Mouse (Mus musculus): ENCODE data around the gene Bub1. TPM values are rescaled to one million over a fixed set of nuclear protein-coding genes. Genes with fewer than 3 reads are reported as not detected.
A peak's percentile ranks its signal among the peaks of the same experiment; 100 is the strongest.

The Bub1 gene
- polyA plus RNA-seq, 1 experiment from 2014 or later = 56.4 TPM

DNA sequence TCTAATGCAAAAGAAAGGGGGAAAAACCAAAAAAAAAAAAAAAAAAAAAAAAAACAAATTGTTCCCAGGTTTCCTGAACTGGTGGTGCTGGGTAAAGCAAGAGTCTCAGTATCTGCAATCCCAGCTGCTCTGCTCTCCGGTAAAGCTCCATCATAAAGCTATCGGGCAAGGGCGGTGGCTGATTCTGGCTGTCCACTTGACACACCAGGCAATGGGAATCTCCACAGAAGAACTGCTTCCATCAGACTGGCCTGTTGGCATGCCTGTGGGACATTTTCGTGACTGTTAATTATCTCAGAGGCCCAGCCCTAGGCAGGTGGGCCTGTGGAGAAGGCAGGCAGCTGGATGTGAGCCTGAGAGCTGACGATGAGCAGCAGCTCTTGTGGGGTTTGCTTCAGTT lies 53.2 kb downstream of the Bub1 start:
- H3K4me3 ChIP-seq (ENCODE audit: low read length) = no peak overlapping the region
- no peaks in the 10 kb centered on the region for H3K9me3 ChIP-seq (ENCODE audit: low read length)
- no peaks in the 10 kb centered on the region for H3K4me1 ChIP-seq (ENCODE audit: insufficient read depth, low read length)
- no peak overlapping the region for H3K27ac ChIP-seq (ENCODE audit: low read length)
- H3K9ac ChIP-seq (replicated peaks; ENCODE audit: low read length) = no peak overlapping the region
- no peak for ATAC-seq (ENCODE audit: low FRiP score, low TSS enrichment)
- 87% methylated on average over 5 of the region's 5 CpGs for WGBS
- H3K36me3 ChIP-seq (ENCODE audit: insufficient read depth, low read length) = peaks cover 14% of the 10 kb centered on the region
- H3K4me2 ChIP-seq (replicated peaks; ENCODE audit: low read depth, low read length) = no peak overlapping the region
- no peaks in the 10 kb centered on the region for H3K27me3 ChIP-seq (ENCODE audit: insufficient read depth, low read length)

DNA sequence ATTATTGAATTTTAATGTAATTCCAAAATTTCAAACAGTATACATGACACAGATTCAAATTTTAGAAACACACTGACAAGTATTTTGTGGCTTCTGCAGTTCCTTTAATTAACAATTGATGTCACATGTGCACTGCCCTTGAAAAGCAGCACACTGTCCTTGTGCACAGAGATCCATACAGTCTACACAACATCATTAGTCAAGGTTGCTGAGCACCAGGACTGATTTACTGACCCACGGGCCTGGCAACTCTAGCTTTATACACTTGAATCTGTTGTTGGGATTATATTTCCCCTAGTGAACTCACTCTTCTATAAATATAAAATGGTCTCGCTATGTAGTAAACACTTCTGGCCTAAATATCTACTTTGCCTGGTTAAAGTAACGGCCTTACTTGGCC lies 56.7 kb downstream of the Bub1 start:
- ATAC-seq (ENCODE audit: low FRiP score, low TSS enrichment) = 0 out of 2 replicates have a peak, but pooled peaks have one; percentile 54
- Histone ChIP-seq H3K4me1 (ENCODE audit: insufficient read depth, low read length) (no peaks in the 10 kb centered on the region), H3K27ac (ENCODE audit: low read length) (no peak overlapping the region), H3K27me3 (ENCODE audit: insufficient read depth, low read length) (no peaks in the 10 kb centered on the region), H3K9me3 (ENCODE audit: low read length) (no peaks in the 10 kb centered on the region), H3K36me3 (ENCODE audit: insufficient read depth, low read length) (peaks cover 22% of the 10 kb centered on the region), H3K4me2 (replicated peaks; ENCODE audit: low read depth, low read length) (no peak overlapping the region), H3K9ac (replicated peaks; ENCODE audit: low read length) (no peak overlapping the region), H3K4me3 (ENCODE audit: low read length) (no peak overlapping the region)
- WGBS = 48% methylated on average over 3 of the region's 3 CpGs

DNA sequence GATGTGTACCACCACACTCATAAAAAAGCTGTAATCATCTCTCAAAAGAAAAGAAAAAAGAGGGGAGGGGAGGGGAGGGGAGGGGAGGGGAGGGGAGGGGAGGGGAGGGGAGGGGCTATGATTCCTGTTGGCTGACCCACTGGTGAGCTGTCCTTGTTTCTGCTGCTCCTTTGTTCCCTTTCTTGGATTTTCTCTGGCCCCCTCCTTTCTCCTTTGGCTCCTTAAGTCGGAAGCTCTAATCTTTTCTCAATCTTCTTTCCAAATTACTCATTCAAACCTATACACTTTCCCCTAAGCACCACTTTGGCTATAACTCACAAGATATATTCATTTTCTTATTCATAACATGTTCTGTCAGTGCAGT lies 57.1 kb downstream of the Bub1 start:
- Histone ChIP-seq H3K36me3 (ENCODE audit: insufficient read depth, low read length) (peaks cover 22% of the 10 kb centered on the region), H3K4me1 (ENCODE audit: insufficient read depth, low read length) (no peaks in the 10 kb centered on the region), H3K9me3 (ENCODE audit: low read length) (no peaks in the 10 kb centered on the region), H3K27me3 (ENCODE audit: insufficient read depth, low read length) (no peaks in the 10 kb centered on the region), H3K9ac (replicated peaks; ENCODE audit: low read length) (no peak overlapping the region), H3K4me2 (replicated peaks; ENCODE audit: low read depth, low read length) (no peak overlapping the region), H3K27ac (ENCODE audit: low read length) (no peak overlapping the region), H3K4me3 (ENCODE audit: low read length) (no peak overlapping the region)
- WGBS = 50% methylated on average over 1 of the region's 1 CpGs
- ATAC-seq (ENCODE audit: low FRiP score, low TSS enrichment) = no peak

DNA sequence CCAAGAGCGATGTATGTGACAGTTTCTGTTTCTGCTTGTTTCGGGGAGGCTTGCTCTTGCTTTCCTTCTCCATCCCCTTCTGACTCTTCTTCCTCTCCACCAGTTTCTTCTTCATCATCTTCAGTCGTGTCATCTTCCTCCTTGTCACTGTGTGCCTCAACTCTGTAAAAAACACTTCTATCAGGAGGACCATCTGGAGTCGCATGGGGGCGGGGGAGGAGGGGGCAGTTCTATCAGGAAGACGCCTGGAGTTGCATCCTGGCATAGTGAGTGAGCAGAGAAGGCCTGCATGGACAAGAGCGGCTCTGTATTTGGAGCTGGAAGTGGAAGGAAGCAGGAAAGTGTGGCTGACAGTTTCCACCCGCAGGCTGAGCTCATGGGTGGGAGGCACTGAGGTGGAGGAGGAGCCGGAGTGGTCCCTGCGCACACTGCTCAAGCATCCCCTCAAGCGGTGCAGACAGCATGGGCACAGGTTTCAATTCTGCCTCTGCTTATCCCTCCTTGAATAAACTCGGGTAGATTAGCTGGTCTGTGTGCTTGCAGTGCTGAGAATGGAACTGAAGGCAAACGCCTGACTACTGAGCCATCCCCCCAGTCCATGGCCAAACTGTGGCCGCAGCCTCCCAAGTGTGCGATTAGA lies 57.6 kb downstream of the Bub1 start:
- Histone ChIP-seq H3K27me3 (ENCODE audit: insufficient read depth, low read length) (no peaks in the 10 kb centered on the region), H3K4me1 (ENCODE audit: insufficient read depth, low read length) (no peaks in the 10 kb centered on the region), H3K4me3 (ENCODE audit: low read length) (no peak overlapping the region), H3K36me3 (ENCODE audit: insufficient read depth, low read length) (peaks cover 22% of the 10 kb centered on the region), H3K27ac (ENCODE audit: low read length) (no peak overlapping the region), H3K9me3 (ENCODE audit: low read length) (no peaks in the 10 kb centered on the region), H3K4me2 (replicated peaks; ENCODE audit: low read depth, low read length) (no peak overlapping the region), H3K9ac (replicated peaks; ENCODE audit: low read length) (no peak overlapping the region)
- ATAC-seq (ENCODE audit: low FRiP score, low TSS enrichment) = 0 out of 2 replicates have a peak, but pooled peaks have one; percentile 31
- 50% methylated on average over 15 of the region's 15 CpGs for WGBS

DNA sequence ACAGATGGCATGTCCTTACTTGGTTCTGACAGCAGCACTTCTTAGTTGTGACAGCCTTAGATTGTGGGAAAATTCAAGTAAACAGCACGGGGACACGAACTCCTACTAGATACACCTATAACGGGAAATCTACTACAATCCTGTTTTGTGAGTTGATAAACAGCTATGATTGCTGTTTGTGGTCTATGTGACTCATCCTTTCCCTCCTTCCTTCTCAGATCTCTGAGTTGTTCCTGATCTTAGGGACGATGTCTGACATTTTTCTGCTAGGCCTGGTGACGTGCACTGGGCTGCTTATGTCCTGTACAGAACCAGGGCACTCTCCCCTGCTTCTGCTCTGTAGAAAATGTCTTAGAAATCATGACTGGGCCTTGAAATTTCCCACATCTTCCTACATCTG lies 70.1 kb downstream of the Bub1 start:
- Histone ChIP-seq H3K36me3 (ENCODE audit: insufficient read depth, low read length) (peaks cover 13% of the 10 kb centered on the region), H3K9ac (replicated peaks; ENCODE audit: low read length) (no peak overlapping the region), H3K9me3 (ENCODE audit: low read length) (no peaks in the 10 kb centered on the region), H3K4me3 (ENCODE audit: low read length) (no peak overlapping the region), H3K27me3 (ENCODE audit: insufficient read depth, low read length) (no peaks in the 10 kb centered on the region), H3K4me1 (ENCODE audit: insufficient read depth, low read length) (peaks cover 4% of the 10 kb centered on the region; the same call in 1 of the 2 replicates), H3K27ac (ENCODE audit: low read length) (no peak overlapping the region), H3K4me2 (replicated peaks; ENCODE audit: low read depth, low read length) (no peak overlapping the region)
- WGBS = 94% methylated on average over 5 of the region's 5 CpGs
- ATAC-seq (ENCODE audit: low FRiP score, low TSS enrichment) = no peak

DNA sequence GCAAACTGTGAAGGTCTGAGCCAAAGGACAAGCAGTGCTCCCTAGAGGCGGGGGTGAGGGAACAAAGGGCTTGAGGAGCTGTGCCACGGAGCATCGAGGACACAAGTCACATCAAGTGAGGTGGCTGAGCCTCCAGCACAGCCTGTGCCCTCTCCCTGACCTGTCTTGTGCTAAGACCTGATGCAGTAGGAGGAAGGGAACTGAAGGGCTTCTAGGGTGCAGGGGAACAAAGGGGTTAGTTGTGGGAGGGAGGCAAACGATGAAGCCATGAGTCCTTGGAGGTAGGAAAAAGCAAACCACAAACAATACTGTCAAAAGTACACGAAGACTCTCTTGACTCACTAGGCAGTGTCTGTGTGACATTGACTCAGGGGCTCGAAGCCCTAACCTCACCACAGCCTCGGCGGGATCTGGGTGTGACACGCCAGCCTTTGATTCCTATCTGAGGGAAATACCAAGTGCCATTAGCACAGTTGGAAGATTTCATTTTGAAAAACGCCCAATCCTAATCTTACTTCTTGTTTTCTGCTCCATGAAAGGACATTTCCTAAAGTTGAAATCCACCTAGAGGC lies 71.2 kb downstream of the Bub1 start:
- H3K4me1 ChIP-seq (ENCODE audit: insufficient read depth, low read length) = peaks cover 4% of the 10 kb centered on the region; the same call in 1 of the 2 replicates
- H3K9ac ChIP-seq (replicated peaks; ENCODE audit: low read length) = no peak overlapping the region
- WGBS = 73% methylated on average over 10 of the region's 10 CpGs
- ATAC-seq (ENCODE audit: low FRiP score, low TSS enrichment) = no peak
- no peak overlapping the region for H3K4me2 ChIP-seq (replicated peaks; ENCODE audit: low read depth, low read length)
- no peaks in the 10 kb centered on the region for H3K9me3 ChIP-seq (ENCODE audit: low read length)
- no peaks in the 10 kb centered on the region for H3K27me3 ChIP-seq (ENCODE audit: insufficient read depth, low read length)
- no peak overlapping the region for H3K27ac ChIP-seq (ENCODE audit: low read length)
- no peak overlapping the region for H3K4me3 ChIP-seq (ENCODE audit: low read length)
- peaks cover 18% of the 10 kb centered on the region for H3K36me3 ChIP-seq (ENCODE audit: insufficient read depth, low read length)

DNA sequence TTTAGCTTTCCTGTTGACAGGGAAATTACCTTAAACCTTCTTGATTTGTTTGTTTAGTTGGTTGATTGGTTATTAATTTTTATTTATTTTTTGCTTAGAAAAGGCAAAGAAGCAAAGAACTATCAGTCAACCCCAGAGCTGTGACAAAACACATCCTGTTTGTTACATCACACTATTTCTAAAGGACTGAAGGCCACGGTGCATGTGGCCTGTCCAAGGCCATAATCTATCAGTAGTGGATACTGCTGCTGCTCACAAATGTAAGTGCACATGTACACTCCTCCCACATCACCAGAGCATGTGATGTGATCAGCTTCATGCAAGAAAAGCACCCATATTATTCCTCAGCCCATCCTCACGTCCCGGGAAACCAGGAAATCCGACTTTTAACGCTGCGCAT lies 71.7 kb downstream of the Bub1 start:
- 94% methylated on average over 6 of the region's 6 CpGs for WGBS
- no peaks in the 10 kb centered on the region for H3K9me3 ChIP-seq (ENCODE audit: low read length)
- peaks cover 18% of the 10 kb centered on the region for H3K36me3 ChIP-seq (ENCODE audit: insufficient read depth, low read length)
- H3K4me1 ChIP-seq (ENCODE audit: insufficient read depth, low read length) = peaks cover 4% of the 10 kb centered on the region; the same call in 1 of the 2 replicates
- no peak overlapping the region for H3K4me3 ChIP-seq (ENCODE audit: low read length)
- no peak for ATAC-seq (ENCODE audit: low FRiP score, low TSS enrichment)
- H3K9ac ChIP-seq (replicated peaks; ENCODE audit: low read length) = no peak overlapping the region
- no peak overlapping the region for H3K27ac ChIP-seq (ENCODE audit: low read length)
- no peak overlapping the region for H3K4me2 ChIP-seq (replicated peaks; ENCODE audit: low read depth, low read length)
- H3K27me3 ChIP-seq (ENCODE audit: insufficient read depth, low read length) = no peaks in the 10 kb centered on the region

DNA sequence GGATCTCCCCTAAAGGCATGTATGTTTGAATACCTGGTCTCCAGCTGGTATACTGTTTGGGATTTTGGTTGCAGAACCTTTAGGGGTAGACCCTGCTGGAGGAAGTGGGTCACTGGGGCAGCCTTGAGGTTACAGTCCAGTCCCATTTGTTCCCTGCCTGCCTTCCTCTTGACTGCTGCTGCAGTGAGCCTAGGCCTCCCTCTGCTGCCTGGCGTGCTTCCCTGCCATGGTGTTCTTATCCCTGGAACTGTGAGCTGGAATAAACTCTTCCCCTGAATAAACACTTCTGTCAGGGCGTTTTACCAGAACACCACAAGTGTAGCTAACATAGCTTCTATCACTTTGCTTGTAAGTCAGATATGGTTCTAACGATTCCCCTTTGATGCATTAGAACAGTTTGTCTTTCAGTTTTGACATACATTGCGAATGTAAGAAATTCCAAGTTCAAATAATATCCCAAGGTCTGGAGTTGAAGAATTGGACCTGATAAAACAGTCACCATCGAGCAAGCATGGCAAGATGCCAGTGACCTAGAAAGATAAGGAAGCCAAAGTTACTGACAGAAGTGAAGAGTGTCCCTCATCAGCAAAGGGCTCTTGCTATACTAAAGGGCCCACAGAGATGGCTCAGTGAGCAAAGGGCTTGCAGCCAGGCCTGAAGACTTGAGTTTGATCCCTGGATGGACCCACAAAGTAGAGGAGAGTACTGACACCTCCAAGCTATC lies 72.3 kb downstream of the Bub1 start:
- Histone ChIP-seq H3K27ac (ENCODE audit: low read length) (no peak overlapping the region), H3K9me3 (ENCODE audit: low read length) (no peaks in the 10 kb centered on the region), H3K4me3 (ENCODE audit: low read length) (no peak overlapping the region), H3K4me1 (ENCODE audit: insufficient read depth, low read length) (peaks cover 4% of the 10 kb centered on the region; the same call in 1 of the 2 replicates), H3K36me3 (ENCODE audit: insufficient read depth, low read length) (peaks cover 18% of the 10 kb centered on the region), H3K4me2 (replicated peaks; ENCODE audit: low read depth, low read length) (no peak overlapping the region), H3K27me3 (ENCODE audit: insufficient read depth, low read length) (no peaks in the 10 kb centered on the region), H3K9ac (replicated peaks; ENCODE audit: low read length) (no peak overlapping the region)
- no peak for ATAC-seq (ENCODE audit: low FRiP score, low TSS enrichment)
- WGBS = 87% methylated on average over 5 of the region's 5 CpGs

DNA sequence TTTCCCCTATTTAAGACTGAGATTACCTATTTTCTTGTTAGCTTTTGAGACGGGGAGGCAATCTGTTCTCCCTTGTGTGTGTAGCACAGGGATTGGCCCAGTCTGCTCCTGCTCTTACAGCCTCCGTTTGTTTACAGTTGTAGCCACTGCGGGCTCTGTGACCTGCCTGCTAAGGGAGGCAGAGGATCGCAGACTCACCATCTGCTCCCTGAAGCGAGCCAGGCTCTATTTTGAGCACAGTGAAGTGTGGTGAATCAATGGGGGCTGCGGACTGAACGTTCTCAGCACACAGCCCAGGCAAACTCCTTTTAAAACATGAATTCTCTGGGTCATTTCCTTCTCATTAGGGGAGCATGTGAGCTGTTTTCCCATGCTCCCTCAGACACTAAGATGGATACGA lies 74.5 kb downstream of the Bub1 start:
- Histone ChIP-seq H3K4me3 (ENCODE audit: low read length) (no peak overlapping the region), H3K4me1 (ENCODE audit: insufficient read depth, low read length) (peaks cover 4% of the 10 kb centered on the region; the same call in 1 of the 2 replicates), H3K36me3 (ENCODE audit: insufficient read depth, low read length) (peaks cover 8% of the 10 kb centered on the region), H3K9me3 (ENCODE audit: low read length) (no peaks in the 10 kb centered on the region), H3K4me2 (replicated peaks; ENCODE audit: low read depth, low read length) (no peak overlapping the region), H3K9ac (replicated peaks; ENCODE audit: low read length) (no peak overlapping the region), H3K27ac (ENCODE audit: low read length) (peak overlapping the region; percentile 37; the same call in 1 of the 2 replicates), H3K27me3 (ENCODE audit: insufficient read depth, low read length) (no peaks in the 10 kb centered on the region)
- ATAC-seq (ENCODE audit: low FRiP score, low TSS enrichment) = peak; percentile 86
- 16% methylated on average over 8 of the region's 8 CpGs for WGBS

DNA sequence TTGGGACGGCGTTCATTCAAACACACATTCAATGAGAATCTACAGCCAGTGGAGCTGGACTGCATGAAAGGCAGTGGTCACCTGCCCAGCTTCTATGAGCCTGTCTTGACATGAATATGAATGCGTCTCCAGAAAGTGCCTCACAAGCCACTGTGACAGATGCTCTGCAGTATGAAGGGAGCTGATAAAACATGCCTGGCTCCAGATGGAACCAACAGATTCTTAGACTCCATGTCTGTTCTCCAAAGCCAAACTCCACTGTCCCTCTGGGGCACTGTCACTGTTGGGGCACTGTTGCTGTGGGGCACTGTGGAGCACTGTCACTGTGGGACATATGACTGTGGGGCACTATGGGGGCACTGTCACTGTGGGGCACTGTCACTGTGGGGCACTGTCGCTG lies 77.6 kb downstream of the Bub1 start:
- H3K4me3 ChIP-seq (ENCODE audit: low read length) = no peak overlapping the region
- H3K9me3 ChIP-seq (ENCODE audit: low read length) = no peaks in the 10 kb centered on the region
- no peaks in the 10 kb centered on the region for H3K27me3 ChIP-seq (ENCODE audit: insufficient read depth, low read length)
- no peak for ATAC-seq (ENCODE audit: low FRiP score, low TSS enrichment)
- H3K4me2 ChIP-seq (replicated peaks; ENCODE audit: low read depth, low read length) = no peak overlapping the region
- peaks cover 5% of the 10 kb centered on the region for H3K36me3 ChIP-seq (ENCODE audit: insufficient read depth, low read length)
- WGBS = 86% methylated on average over 4 of the region's 4 CpGs
- H3K4me1 ChIP-seq (ENCODE audit: insufficient read depth, low read length) = peaks cover 4% of the 10 kb centered on the region; the same call in 1 of the 2 replicates
- H3K9ac ChIP-seq (replicated peaks; ENCODE audit: low read length) = no peak overlapping the region
- no peak overlapping the region for H3K27ac ChIP-seq (ENCODE audit: low read length)

Data from kidney, embryonic 16.5 days (tissue).